ENCODE assay signal across 8 mouse cellular contexts in the genomic region with DNA sequence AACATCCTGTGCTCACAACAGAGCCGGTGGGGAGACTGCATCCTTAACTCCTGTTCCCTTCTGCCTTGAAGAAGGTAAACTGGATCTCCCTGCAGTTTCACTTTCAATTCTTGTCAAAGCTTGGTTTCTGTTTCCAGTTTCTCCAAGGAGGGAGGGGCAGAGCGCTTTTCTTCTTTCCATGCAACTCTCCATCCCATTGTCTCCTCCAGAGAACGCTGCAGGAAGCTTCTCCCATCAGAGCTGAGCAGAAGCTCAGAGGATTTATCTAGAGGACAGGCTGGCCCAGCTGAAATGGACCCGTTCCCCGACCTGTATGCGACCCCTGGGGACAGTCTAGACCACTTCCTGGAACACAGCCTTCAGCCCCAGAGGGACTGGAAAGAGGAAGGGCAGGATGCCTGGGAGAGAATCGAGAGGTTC. TPM values are rescaled to one million over a fixed set of nuclear protein-coding genes. Genes with fewer than 3 reads are reported as not detected.
DNase-seq lines count a peak whose midpoint lies in the region; ATAC-seq and TF ChIP-seq lines count a peak whose summit lies in the region.

No protein-coding gene starts in this region.

- H3K9me3 ChIP-seq in embryonic facial prominence, embryonic 12.5 days, result no peaks in the 10 kb centered on the region
- no peaks in the 10 kb centered on the region for H3K9me3 ChIP-seq in limb, embryonic 12.5 days
- H3K9me3 ChIP-seq in midbrain, embryonic 16.5 days (replicated peaks; ENCODE audit: control insufficient read depth, low read length, poor library complexity, severe bottlenecking), result no peaks in the 10 kb centered on the region

- 15% methylated on average over 7 of the region's 7 CpGs for WGBS in embryonic facial prominence, embryonic 12.5 days
- WGBS in limb, embryonic 12.5 days, result 19% methylated on average over 7 of the region's 7 CpGs
- 7% methylated on average over 7 of the region's 7 CpGs for WGBS in midbrain, embryonic 16.5 days

- H3K27me3 ChIP-seq in embryonic facial prominence, embryonic 12.5 days, result no peaks in the 10 kb centered on the region
- no peaks in the 10 kb centered on the region for H3K27me3 ChIP-seq in limb, embryonic 12.5 days
- no peaks in the 10 kb centered on the region for H3K27me3 ChIP-seq in midbrain, embryonic 16.5 days (ENCODE audit: control insufficient read depth, insufficient read depth, low read depth, low read length)

- H3K4me1 ChIP-seq in embryonic facial prominence, embryonic 12.5 days, result peaks cover 10% of the 10 kb centered on the region
- H3K4me1 ChIP-seq in limb, embryonic 12.5 days (replicated peaks), result peaks cover 9% of the 10 kb centered on the region; the same call in 1 of the 2 replicates
- no peaks in the 10 kb centered on the region for H3K4me1 ChIP-seq in midbrain, embryonic 16.5 days (ENCODE audit: control insufficient read depth, insufficient read depth, low read length)

- H3K4me3 ChIP-seq in left cerebral cortex, adult 2 months, result peak overlapping the region; percentile 38
- H3K4me3 ChIP-seq in embryonic facial prominence, embryonic 12.5 days, result 0 out of 2 replicates have a peak overlapping the region, but pooled peaks have one; percentile 9
- no peak overlapping the region for H3K4me3 ChIP-seq in limb, embryonic 12.5 days (replicated peaks)
- H3K4me3 ChIP-seq in midbrain, embryonic 16.5 days (ENCODE audit: low read depth, low read length), result no peak overlapping the region

- no peak for TF ChIP-seq CTCF in left cerebral cortex, adult 2 months (IDR thresholded peaks at IDR 0.05)

- no peak overlapping the region for H3K9ac ChIP-seq in embryonic facial prominence, embryonic 12.5 days
- no peak overlapping the region for H3K9ac ChIP-seq in limb, embryonic 12.5 days (replicated peaks)
- H3K9ac ChIP-seq in midbrain, embryonic 16.5 days (ENCODE audit: low read depth, low read length), result no peak overlapping the region

- ATAC-seq in embryonic facial prominence, embryonic 12.5 days (ENCODE audit: insufficient number of reproducible peaks, insufficient read depth, low FRiP score, low TSS enrichment), result no peak
- ATAC-seq in hematopoietic stem cell, adult 5-6 weeks (replicated peaks in 1 of 2; ENCODE audit: insufficient read depth in 1 of 2, low FRiP score in 2 of 2, low TSS enrichment in 1 of 2, low read depth in 1 of 2, poor library complexity in 2 of 2, severe bottlenecking in 2 of 2), result peak; percentile 62 to 84
- ATAC-seq in limb, embryonic 12.5 days (ENCODE audit: insufficient number of reproducible peaks, insufficient read depth, low FRiP score, low TSS enrichment, low read depth), result no peak
- no peak for ATAC-seq in midbrain, embryonic 16.5 days

- no peaks in the 10 kb centered on the region for H3K36me3 ChIP-seq in embryonic facial prominence, embryonic 12.5 days
- H3K36me3 ChIP-seq in limb, embryonic 12.5 days, result no peaks in the 10 kb centered on the region
- no peaks in the 10 kb centered on the region for H3K36me3 ChIP-seq in midbrain, embryonic 16.5 days (ENCODE audit: control insufficient read depth, insufficient read depth, low read length)

- H3K4me2 ChIP-seq in embryonic facial prominence, embryonic 12.5 days (replicated peaks), result peak overlapping the region; percentile 33
- peak overlapping the region; percentile 2 for H3K4me2 ChIP-seq in limb, embryonic 12.5 days
- peak overlapping the region; percentile 8; the same call in 1 of the 2 replicates for H3K4me2 ChIP-seq in midbrain, embryonic 16.5 days (ENCODE audit: low read length)

- peak overlapping the region; percentile 47; the same call in 1 of the 2 replicates for H3K27ac ChIP-seq in left cerebral cortex, adult 2 months
- 0 out of 2 replicates have a peak overlapping the region, but pooled peaks have one; percentile 23 for H3K27ac ChIP-seq in embryonic facial prominence, embryonic 12.5 days
- no peak overlapping the region for H3K27ac ChIP-seq in limb, embryonic 12.5 days
- no peak overlapping the region for H3K27ac ChIP-seq in midbrain, embryonic 16.5 days (ENCODE audit: low read length)

- no peak for DNase-seq in left cerebral cortex, adult 2 months (ENCODE audit: extremely low spot score in 1 of 2, low spot score in 2 of 2)
- DNase-seq in left cerebral cortex, postnatal 14 days (ENCODE audit: low spot score in 2 of 2), result no peak
- no peak for DNase-seq in right cerebral cortex, adult 2 months (ENCODE audit: low spot score in 2 of 2)
- no peak for DNase-seq in right cerebral cortex, postnatal 25 days

- intact Hi-C loops in left cerebral cortex, adult 2 months (cut with DNase I), result no loop called here
- intact Hi-C loops in left cerebral cortex, postnatal 14 days (cut with DNase I), result no loop called here

RNA-seq across cellular contexts. Expression of gene Oasl2, which starts 0.6 kb away (rescaled TPM):
- total RNA-seq in left cerebral cortex, adult 2 months (2021), result 1 to 10 TPM; 1.6 to 1.7 TPM
- total RNA-seq in left cerebral cortex, postnatal 14 days (2021), result 1 to 10 TPM in 1 of 2 experiments, under 1 TPM in 1; 0.57 to 1.8 TPM
- 2.4 and 4.2 TPM in 2 replicates for polyA plus RNA-seq in embryonic facial prominence, embryonic 12.5 days (2016; fragmentation: Nextera tagmentation; extraction: Ambion mirVana)
- 52.4 and 61.4 TPM in 2 replicates for total RNA-seq in hematopoietic stem cell, adult 5-6 weeks (2017)
- 0.74 and 1.2 TPM in 2 replicates for polyA plus RNA-seq in limb, embryonic 12.5 days (2016; fragmentation: Nextera tagmentation; extraction: Ambion mirVana)
- polyA plus RNA-seq in midbrain, embryonic 16.5 days (2015; fragmentation: Nextera tagmentation; extraction: Ambion mirVana), result 2.8 and 3.1 TPM in 2 replicates

RNA-seq across cellular contexts. Expression of gene Oasl1, which starts 25.7 kb away (rescaled TPM):
- under 1 TPM in 1 of 2 experiments, not detected in 1; 0.81 TPM for total RNA-seq in left cerebral cortex, adult 2 months (2021)
- not detected for total RNA-seq in left cerebral cortex, postnatal 14 days (2021)
- polyA plus RNA-seq in embryonic facial prominence, embryonic 12.5 days (2016; fragmentation: Nextera tagmentation; extraction: Ambion mirVana), result 0.38 and 0.65 TPM in 2 replicates
- total RNA-seq in hematopoietic stem cell, adult 5-6 weeks (2017), result 3.4 and 5.5 TPM in 2 replicates
- 0.67 and 0.73 TPM in 2 replicates for polyA plus RNA-seq in limb, embryonic 12.5 days (2016; fragmentation: Nextera tagmentation; extraction: Ambion mirVana)
- polyA plus RNA-seq in midbrain, embryonic 16.5 days (2015; fragmentation: Nextera tagmentation; extraction: Ambion mirVana), result 0.40 TPM in 1 of 2 replicates, not detected in the other

RNA-seq across cellular contexts. Expression of gene Gm9936, which starts 38.9 kb away (rescaled TPM):
- total RNA-seq in left cerebral cortex, adult 2 months (2021), result 1 to 10 TPM; 1.0 to 1.5 TPM
- total RNA-seq in left cerebral cortex, postnatal 14 days (2021), result 1 to 10 TPM; 1.0 to 1.5 TPM
- 0.28 and 0.39 TPM in 2 replicates for polyA plus RNA-seq in embryonic facial prominence, embryonic 12.5 days (2016; fragmentation: Nextera tagmentation; extraction: Ambion mirVana)
- total RNA-seq in hematopoietic stem cell, adult 5-6 weeks (2017), result not detected in 2 replicates
- 0.23 and 0.31 TPM in 2 replicates for polyA plus RNA-seq in limb, embryonic 12.5 days (2016; fragmentation: Nextera tagmentation; extraction: Ambion mirVana)
- polyA plus RNA-seq in midbrain, embryonic 16.5 days (2015; fragmentation: Nextera tagmentation; extraction: Ambion mirVana), result 3.1 and 3.7 TPM in 2 replicates

RNA-seq across cellular contexts. Expression of gene 4930519G04Rik, which starts 43.9 kb away (rescaled TPM):
- not detected for total RNA-seq in left cerebral cortex, adult 2 months (2021)
- total RNA-seq in left cerebral cortex, postnatal 14 days (2021), result not detected
- not detected in 2 replicates for polyA plus RNA-seq in embryonic facial prominence, embryonic 12.5 days (2016; fragmentation: Nextera tagmentation; extraction: Ambion mirVana)
- total RNA-seq in hematopoietic stem cell, adult 5-6 weeks (2017), result 0.65 TPM in 1 of 2 replicates, not detected in the other
- not detected in 2 replicates for polyA plus RNA-seq in limb, embryonic 12.5 days (2016; fragmentation: Nextera tagmentation; extraction: Ambion mirVana)
- not detected in 2 replicates for polyA plus RNA-seq in midbrain, embryonic 16.5 days (2015; fragmentation: Nextera tagmentation; extraction: Ambion mirVana)

RNA-seq across cellular contexts. Expression of gene 2210016L21Rik, which starts 44.6 kb away (rescaled TPM):
- 100 to 1,000 TPM; 214 to 229 TPM for total RNA-seq in left cerebral cortex, adult 2 months (2021)
- total RNA-seq in left cerebral cortex, postnatal 14 days (2021), result 100 to 1,000 TPM; 210 to 248 TPM
- 65.4 and 73.8 TPM in 2 replicates for polyA plus RNA-seq in embryonic facial prominence, embryonic 12.5 days (2016; fragmentation: Nextera tagmentation; extraction: Ambion mirVana)
- 15.2 and 15.3 TPM in 2 replicates for total RNA-seq in hematopoietic stem cell, adult 5-6 weeks (2017)
- polyA plus RNA-seq in limb, embryonic 12.5 days (2016; fragmentation: Nextera tagmentation; extraction: Ambion mirVana), result 65.0 and 67.4 TPM in 2 replicates
- 117 and 132 TPM in 2 replicates for polyA plus RNA-seq in midbrain, embryonic 16.5 days (2015; fragmentation: Nextera tagmentation; extraction: Ambion mirVana)

Comparison
In these comparisons a context has a peak if more than half of its experiments do, and no peak if none do; other contexts are left out.
1. H3K27ac ChIP-seq: peak in left cerebral cortex, adult 2 months (single experiment) and embryonic facial prominence, embryonic 12.5 days (single experiment); none in limb, embryonic 12.5 days (single experiment) and midbrain, embryonic 16.5 days (single experiment).
2. H3K4me3 ChIP-seq: peak in left cerebral cortex, adult 2 months (single experiment) and embryonic facial prominence, embryonic 12.5 days (single experiment); none in limb, embryonic 12.5 days (single experiment) and midbrain, embryonic 16.5 days (single experiment).
3. ATAC-seq: peak in hematopoietic stem cell, adult 5-6 weeks (2 of 2); none in embryonic facial prominence, embryonic 12.5 days (single experiment), limb, embryonic 12.5 days (single experiment) and midbrain, embryonic 16.5 days (single experiment).
4. RNA of gene Oasl2, which starts 0.6 kb away (total RNA-seq): 52.4 to 61.4 TPM in hematopoietic stem cell, adult 5-6 weeks; 0.57 to 1.8 TPM in left cerebral cortex, postnatal 14 days and 1.6 to 1.7 TPM in left cerebral cortex, adult 2 months; every median in the first group is over 10 times any median in the second.
5. Peak in every context shown above with its lines, with median percentiles within 50 percentile points of each other: H3K4me2 ChIP-seq.